Mouse (Mus musculus) lung, embryonic 14.5 days (tissue): ENCODE results near the gene Gm5483. TPM values are rescaled to one million over a fixed set of nuclear protein-coding genes. Genes with fewer than 3 reads are reported as not detected.
"Not testable (repeated sequence)": the region's sequence is repeated elsewhere in the genome, so short reads cannot be mapped to it uniquely, and the experiment has no call there.

Experiments
- ATAC-seq: fragments of 200-750 bp; cut with Nextera tagmentation; 2 replicates; pipeline ENCODE4 v1.8.0; 2017; ENCODE audit warnings: mild to moderate bottlenecking, moderate TSS enrichment, moderate library complexity; ENCODE audit not compliant: insufficient read depth
- DNase-seq: peaks from one replicate; pipeline ENCODE4 v3.0.0-alpha.2; 2015
- H3K27ac ChIP-seq: fragments of 300-500 bp; sonication (generic); 2 replicates; pipeline ENCODE4 v1.5.1; 2014; ENCODE audit warnings: low read depth, mild to moderate bottlenecking, moderate library complexity
- H3K27me3 ChIP-seq: fragments of 300-500 bp; sonication (generic); 2 replicates; pipeline ENCODE4 v1.6.1; 2014; ENCODE audit warnings: low read length, control low read depth; ENCODE audit not compliant: insufficient read depth
- H3K36me3 ChIP-seq: fragments of 300-500 bp; sonication (generic); 2 replicates; pipeline ENCODE4 v1.6.1; 2014; ENCODE audit warnings: control low read depth; ENCODE audit not compliant: insufficient read depth
- H3K4me1 ChIP-seq: fragments of 300-500 bp; sonication (generic); 2 replicates; pipeline ENCODE4 v1.6.1; 2014; ENCODE audit warnings: antibody characterized with exemption, control low read depth; ENCODE audit not compliant: insufficient read depth
- H3K4me2 ChIP-seq: fragments of 300-500 bp; sonication (generic); 2 replicates; pipeline ENCODE4 v1.6.1; 2014; ENCODE audit warnings: mild to moderate bottlenecking
- H3K4me3 ChIP-seq: fragments of 300-500 bp; sonication (generic); 2 replicates; pipeline ENCODE4 v1.5.1; 2014; ENCODE audit warnings: low read depth, low read length
- H3K9ac ChIP-seq: fragments of 300-500 bp; sonication (generic); 2 replicates; pipeline ENCODE4 v1.6.1; 2014
- H3K9me3 ChIP-seq: fragments of 300-500 bp; sonication (generic); 2 replicates; pipeline ENCODE4 v1.6.1; 2016; ENCODE audit warnings: low read depth, low read length, control low read depth
- CTCF ChIP-seq: IDR thresholded peaks from 2 replicates; pipeline ENCODE4 v1.5.1; 2016; ENCODE audit warnings: antibody characterized with exemption, low read depth
- WGBS: fragments of 180-500 bp; shearing (Covaris S2); extraction: QIAGEN DNeasy Blood & Tissue Kit; methylation state at CpG from one replicate; pipeline ENCODE4 v1.1.7; 2014; 5-methylcytosine and 5-hydroxymethylcytosine counted together
- polyA plus RNA-seq: library from polyadenylated mRNA; unstranded; fragments of >200 nt; fragmentation: Nextera tagmentation; extraction: Ambion mirVana; gene quantifications from 2 replicates; pipeline ENCODE4 v1.2.1, GENCODE M21; 2014

Gm5483 gene
- polyA plus RNA-seq, 1 experiment from 2014 or later = 0.70 TPM

DNA sequence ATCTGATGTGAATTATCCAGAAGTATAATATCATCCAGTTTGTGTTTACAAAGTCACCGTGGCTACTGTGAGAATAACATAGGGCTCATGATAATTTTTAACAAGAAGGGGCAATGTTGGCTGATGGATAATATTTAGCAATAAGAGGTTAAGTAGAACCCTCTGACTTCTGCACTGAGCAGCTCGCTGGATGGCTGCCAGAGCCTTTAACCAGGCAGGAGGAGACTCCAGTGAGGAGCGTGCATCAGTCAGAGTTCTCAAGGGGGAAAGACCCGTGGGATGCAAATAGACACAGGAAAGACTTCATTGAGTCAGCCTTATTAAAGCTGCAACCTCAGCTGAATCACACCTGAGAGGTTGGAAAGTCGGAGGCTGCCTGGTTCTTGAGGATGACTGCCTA is 19.8 kb downstream of the Gm5483 start:
- Histone ChIP-seq H3K4me1 (no peaks in the 10 kb centered on the region), H3K36me3 (no peaks in the 10 kb centered on the region), H3K4me2 (no peak overlapping the region), H3K4me3 (no peak overlapping the region), H3K9ac (no peak overlapping the region), H3K27ac (no peak overlapping the region), H3K9me3 (no peaks in the 10 kb centered on the region), H3K27me3 (no peaks in the 10 kb centered on the region)
- ATAC-seq = no peak
- 48% methylated on average over 5 of the region's 5 CpGs for WGBS
- peak; percentile 2 for DNase-seq
- no peak for TF ChIP-seq CTCF

DNA sequence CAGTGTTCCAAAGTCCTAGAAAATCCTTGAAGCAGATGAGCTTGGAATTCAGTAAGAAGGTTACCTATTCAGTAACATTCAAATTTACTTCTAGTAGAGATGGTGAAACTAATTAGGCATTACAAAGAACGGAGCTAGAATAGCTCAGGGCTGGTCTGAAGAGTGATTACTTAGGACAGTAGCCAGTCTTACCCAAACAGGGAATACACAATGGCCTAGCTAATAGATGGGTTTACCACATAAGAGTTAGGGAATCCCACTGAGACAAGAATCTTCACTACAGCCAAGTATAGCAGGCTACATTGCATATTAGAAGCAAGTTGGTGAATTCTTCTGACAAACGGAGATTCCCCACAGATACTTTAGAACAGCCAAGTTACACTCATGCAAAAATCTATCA is 21.7 kb downstream of the Gm5483 start:
- ATAC-seq, H3K4me2 ChIP-seq, H3K4me1 ChIP-seq, H3K27me3 ChIP-seq, H3K9ac ChIP-seq, H3K9me3 ChIP-seq, H3K4me3 ChIP-seq, H3K36me3 ChIP-seq, H3K27ac ChIP-seq, DNase-seq: not testable (repeated sequence)
- WGBS = 40% methylated on average over 2 of the region's 2 CpGs

DNA sequence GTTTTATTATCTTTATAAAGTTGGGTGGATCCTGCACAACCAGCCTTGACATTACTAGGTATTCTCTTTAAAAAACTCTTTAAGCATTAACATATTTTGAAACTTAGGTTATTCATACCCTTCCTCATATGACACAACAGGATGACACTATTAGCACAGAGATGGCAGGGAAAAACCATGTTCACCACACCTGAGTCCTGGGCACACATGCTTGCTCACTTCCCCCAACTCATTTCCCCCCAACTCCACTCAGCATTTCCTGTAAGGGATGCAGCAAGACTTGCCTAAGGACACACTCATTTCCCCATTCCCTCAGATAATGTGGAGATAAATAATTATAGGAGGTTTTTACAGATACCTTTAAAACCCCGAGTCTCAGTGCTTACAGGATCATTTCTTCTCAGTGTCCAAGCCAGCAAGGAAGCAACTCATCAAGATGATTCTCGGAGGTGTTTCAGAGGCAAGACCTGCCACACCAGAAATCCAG is 26.0 kb downstream of the Gm5483 start, which contains the start of gene Gm5416:
Gene Gm5416, plus strand, starts transcription at position 437 of the 487 bp plus-strand sequence.
- H3K36me3 ChIP-seq = no peaks in the 10 kb centered on the region
- H3K27ac ChIP-seq = no peak within 1 kb of the TSS
- H3K4me1 ChIP-seq = no peaks in the 10 kb centered on the region
- no peak within 1 kb of the TSS for H3K4me3 ChIP-seq
- H3K27me3 ChIP-seq = no peaks in the 10 kb centered on the region
- no peaks in the 10 kb centered on the region for H3K9me3 ChIP-seq
- 70% methylated on average over 2 of the region's 2 CpGs for WGBS
- H3K4me2 ChIP-seq = no peak within 1 kb of the TSS
- no peak for DNase-seq
- no peak for TF ChIP-seq CTCF
- H3K9ac ChIP-seq = no peak within 1 kb of the TSS
- no peak for ATAC-seq

DNA sequence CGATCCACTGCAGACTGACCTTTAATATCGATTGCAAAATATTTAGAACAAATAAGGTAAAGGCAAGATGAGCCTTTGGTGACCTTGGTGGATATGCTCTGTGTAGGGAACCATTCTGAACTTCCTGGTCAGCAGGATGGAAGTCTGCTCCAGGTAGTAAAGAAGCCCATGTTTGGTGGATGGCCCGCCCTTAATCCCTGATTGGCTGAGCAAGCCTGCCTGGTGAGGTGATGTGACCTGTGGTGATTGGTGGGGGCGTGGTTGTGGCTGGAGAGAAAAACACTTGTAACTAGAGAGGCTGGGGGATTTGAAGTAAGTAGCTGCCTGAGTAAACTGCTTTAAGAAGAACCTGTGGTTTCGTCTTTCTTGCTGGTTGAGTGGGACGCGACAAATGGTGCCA is 37.2 kb downstream of the Gm5483 start, which contains the start of gene 2010005H15Rik:
Gene 2010005H15Rik, plus strand, starts transcription at position 301 of the 400 bp plus-strand sequence.
- not testable (repeated sequence) for H3K36me3 ChIP-seq, H3K9me3 ChIP-seq, ATAC-seq, H3K9ac ChIP-seq, H3K27ac ChIP-seq, H3K4me3 ChIP-seq, H3K4me1 ChIP-seq, H3K4me2 ChIP-seq, DNase-seq, H3K27me3 ChIP-seq
- WGBS = 86% methylated on average over 7 of the region's 7 CpGs

Other genes with a start within 250 kb of the Gm5483 start
- gene Parp9, start 245.7 kb upstream of the Gm5483 start, polyA plus RNA-seq = 4.7 and 5.2 TPM in 2 replicates
- gene Dtx3l, start 245.1 kb upstream of the Gm5483 start, polyA plus RNA-seq = 4.9 and 5.6 TPM in 2 replicates
- 39.1 and 40.4 TPM in 2 replicates for gene Kpna1, start 205.5 kb upstream of the Gm5483 start, polyA plus RNA-seq
- 9.9 and 11.0 TPM in 2 replicates for gene Wdr5b, start 143.0 kb upstream of the Gm5483 start, polyA plus RNA-seq
- 338 and 352 TPM in 2 replicates for gene Fam162a, start 112.6 kb upstream of the Gm5483 start, polyA plus RNA-seq
- gene Ccdc58, start 112.5 kb upstream of the Gm5483 start, polyA plus RNA-seq = 78.6 and 80.6 TPM in 2 replicates
- gene Csta1, start 53.0 kb upstream of the Gm5483 start, polyA plus RNA-seq = not detected in 2 replicates
- gene Stfa2l1, start 27.4 kb upstream of the Gm5483 start, polyA plus RNA-seq = not detected in 2 replicates
- gene Gm5416, start 26.2 kb downstream of the Gm5483 start, polyA plus RNA-seq = not detected in 2 replicates
- gene 2010005H15Rik, start 37.3 kb downstream of the Gm5483 start, polyA plus RNA-seq = 0.34 TPM in 1 of 2 replicates, not detected in the other
- gene Stfa1, start 92.7 kb downstream of the Gm5483 start, polyA plus RNA-seq = 0.86 and 5.4 TPM in 2 replicates
- gene BC117090, start 150.1 kb downstream of the Gm5483 start, polyA plus RNA-seq = not detected in 2 replicates
- gene BC100530, start 183.5 kb downstream of the Gm5483 start, polyA plus RNA-seq = 4.2 TPM in 1 of 2 replicates, not detected in the other
- gene Stfa2, start 224.2 kb downstream of the Gm5483 start, polyA plus RNA-seq = not detected in 2 replicates